Mouse (Mus musculus) forebrain, embryonic 13.5 days (tissue): ENCODE results near the gene Arhgap22. TPM values are rescaled to one million over a fixed set of nuclear protein-coding genes. Genes with fewer than 3 reads are reported as not detected.

Experiments
- ATAC-seq: fragments of 200-750 bp; cut with Nextera tagmentation; 2 replicates; pipeline ENCODE4 v1.8.0; 2017
- H3K27ac ChIP-seq: fragments of 300-500 bp; sonication (generic); 2 replicates; pipeline ENCODE4 v1.5.1; 2015; ENCODE audit warnings: inconsistent platforms, mild to moderate bottlenecking, moderate library complexity
- H3K27me3 ChIP-seq: fragments of 300-500 bp; sonication (generic); 2 replicates; pipeline ENCODE4 v1.6.1; 2015; ENCODE audit warnings: mild to moderate bottlenecking, inconsistent platforms
- H3K36me3 ChIP-seq: fragments of 300-500 bp; sonication (generic); 2 replicates; pipeline ENCODE4 v1.6.1; 2015; ENCODE audit warnings: mild to moderate bottlenecking, inconsistent platforms; ENCODE audit not compliant: poor library complexity, severe bottlenecking
- H3K4me1 ChIP-seq: fragments of 300-500 bp; sonication (generic); 2 replicates; pipeline ENCODE4 v1.6.1; 2015; ENCODE audit warnings: inconsistent platforms
- H3K4me2 ChIP-seq: fragments of 300-500 bp; sonication (generic); 2 replicates; pipeline ENCODE4 v1.6.1; 2015; ENCODE audit warnings: inconsistent platforms, mild to moderate bottlenecking, moderate library complexity
- H3K4me3 ChIP-seq: fragments of 300-500 bp; sonication (generic); 2 replicates; pipeline ENCODE4 v1.5.1; 2015; ENCODE audit warnings: mild to moderate bottlenecking, inconsistent platforms
- H3K9ac ChIP-seq: fragments of 300-500 bp; sonication (generic); 2 replicates; pipeline ENCODE4 v1.6.1; 2015; ENCODE audit warnings: mild to moderate bottlenecking, inconsistent platforms
- H3K9me3 ChIP-seq: fragments of 300-500 bp; sonication (generic); replicated peaks from 2 replicates; pipeline ENCODE4 v1.6.1; 2016; ENCODE audit warnings: inconsistent platforms
- WGBS: fragments of 180-500 bp; shearing (Covaris S2); methylation state at CpG from one replicate; pipeline ENCODE4 v1.1.7; 2015; 5-methylcytosine and 5-hydroxymethylcytosine counted together
- polyA plus RNA-seq: library from polyadenylated mRNA; unstranded; fragments of >200 nt; fragmentation: Nextera tagmentation; extraction: Ambion mirVana; gene quantifications from 2 replicates; pipeline ENCODE4 v1.2.1, GENCODE M21; 2015

Gene Arhgap22
- polyA plus RNA-seq, 1 experiment from 2014 or later = 1.1 TPM

GRCm38 (mm10) chr14:33194241-33194640, 19.6 kb upstream of the Arhgap22 start:
- Histone ChIP-seq H3K4me3 (no peak overlapping the region), H3K4me1 (no peaks in the 10 kb centered on the region), H3K9ac (no peak overlapping the region), H3K36me3 (no peaks in the 10 kb centered on the region), H3K27ac (no peak overlapping the region), H3K9me3 (no peaks in the 10 kb centered on the region), H3K27me3 (no peaks in the 10 kb centered on the region), H3K4me2 (no peak overlapping the region)
- WGBS = 92% methylated on average over 3 of the region's 3 CpGs
- ATAC-seq = no peak

- ATAC-seq = no peak
- 79% methylated on average over 4 of the region's 4 CpGs for WGBS
- Histone ChIP-seq H3K36me3 (no peaks in the 10 kb centered on the region), H3K27me3 (no peaks in the 10 kb centered on the region), H3K4me2 (no peak overlapping the region), H3K9me3 (no peaks in the 10 kb centered on the region), H3K4me1 (no peaks in the 10 kb centered on the region), H3K27ac (no peak overlapping the region), H3K4me3 (no peak overlapping the region), H3K9ac (no peak overlapping the region)
Measured at GRCm38 (mm10) chr14:33202161-33202560, 11.7 kb upstream of the Arhgap22 start.

DNA sequence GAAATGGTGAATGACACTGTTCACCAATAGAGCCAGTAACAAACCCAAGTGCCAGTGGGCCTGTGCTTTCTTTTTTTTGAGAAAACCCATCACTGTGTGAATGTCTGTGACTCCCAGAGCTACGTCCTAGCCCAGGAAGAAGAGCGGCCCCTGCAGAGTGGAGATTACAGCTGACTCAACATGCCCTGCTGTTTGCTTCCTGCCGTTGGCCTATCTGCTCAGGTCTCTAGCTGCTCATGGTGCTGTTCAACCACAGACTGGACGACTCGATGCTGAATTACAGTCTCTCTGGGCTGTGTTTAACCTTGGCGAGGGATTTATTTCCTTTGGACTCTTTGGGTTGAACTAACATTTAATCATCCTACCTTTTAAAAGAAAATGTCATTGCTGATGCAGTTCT, 10.9 kb upstream of the Arhgap22 start:
- H3K4me1 ChIP-seq = no peaks in the 10 kb centered on the region
- H3K9me3 ChIP-seq = no peaks in the 10 kb centered on the region
- ATAC-seq = no peak
- H3K27me3 ChIP-seq = no peaks in the 10 kb centered on the region
- no peak overlapping the region for H3K4me2 ChIP-seq
- 83% methylated on average over 6 of the region's 6 CpGs for WGBS
- no peak overlapping the region for H3K27ac ChIP-seq
- no peak overlapping the region for H3K4me3 ChIP-seq
- H3K9ac ChIP-seq = no peak overlapping the region
- no peaks in the 10 kb centered on the region for H3K36me3 ChIP-seq

DNA sequence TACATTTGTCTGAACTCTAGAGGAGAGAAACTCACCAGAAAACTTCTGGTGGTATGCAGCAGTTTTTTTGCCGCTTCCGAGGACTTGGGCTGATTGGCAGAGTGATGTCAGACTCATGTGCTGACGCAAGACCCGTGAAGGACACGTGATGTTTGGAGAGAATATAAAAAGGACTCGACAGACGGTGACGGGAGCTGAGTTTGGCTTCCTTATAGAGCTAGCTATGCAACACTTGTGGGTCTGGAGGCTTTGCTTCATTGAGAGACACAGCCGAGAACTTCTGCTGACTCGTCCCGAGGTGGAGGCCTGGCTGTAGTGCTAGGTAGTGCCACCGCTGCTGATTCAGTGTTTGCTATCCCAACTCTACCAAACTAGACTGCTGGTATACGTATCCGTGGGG, 10.0 kb upstream of the Arhgap22 start:
- WGBS = 87% methylated on average over 14 of the region's 14 CpGs

GRCm38 (mm10) chr14:33205280-33205965, 8.4 kb upstream of the Arhgap22 start:
- Histone ChIP-seq H3K9ac (no peak overlapping the region), H3K27me3 (no peaks in the 10 kb centered on the region), H3K9me3 (no peaks in the 10 kb centered on the region), H3K4me3 (peak overlapping the region; percentile 24), H3K4me2 (peak overlapping the region; percentile 51), H3K27ac (no peak overlapping the region), H3K4me1 (no peaks in the 10 kb centered on the region), H3K36me3 (no peaks in the 10 kb centered on the region)
- peak; percentile 59 for ATAC-seq
- WGBS = 36% methylated on average over 23 of the region's 24 CpGs

More for the DNA sequence above, 10.0 kb upstream of the Arhgap22 start:
- Histone ChIP-seq H3K9me3 (no peaks in the 10 kb centered on the region), H3K4me2 (no peak overlapping the region), H3K36me3 (no peaks in the 10 kb centered on the region), H3K9ac (no peak overlapping the region), H3K4me1 (no peaks in the 10 kb centered on the region), H3K27me3 (no peaks in the 10 kb centered on the region), H3K4me3 (no peak overlapping the region), H3K27ac (no peak overlapping the region)
- ATAC-seq = no peak

- H3K4me1 ChIP-seq = no peaks in the 10 kb centered on the region
- no peak overlapping the region for H3K9ac ChIP-seq
- no peak overlapping the region for H3K27ac ChIP-seq
- H3K36me3 ChIP-seq = no peaks in the 10 kb centered on the region
- no peak overlapping the region for H3K4me2 ChIP-seq
- H3K9me3 ChIP-seq = no peaks in the 10 kb centered on the region
- 7% methylated on average over 2 of the region's 2 CpGs for WGBS
- no peak for ATAC-seq
- H3K27me3 ChIP-seq = no peaks in the 10 kb centered on the region
- no peak overlapping the region for H3K4me3 ChIP-seq
Measured at GRCm38 (mm10) chr14:33207011-33207410, 6.8 kb upstream of the Arhgap22 start.

GRCm38 (mm10) chr14:33208331-33208730, 5.5 kb upstream of the Arhgap22 start:
- H3K4me2 ChIP-seq = no peak overlapping the region
- no peak overlapping the region for H3K9ac ChIP-seq
- H3K4me3 ChIP-seq = no peak overlapping the region
- no peak for ATAC-seq
- 38% methylated on average over 5 of the region's 5 CpGs for WGBS
- H3K27me3 ChIP-seq = no peaks in the 10 kb centered on the region
- H3K4me1 ChIP-seq = no peaks in the 10 kb centered on the region
- H3K9me3 ChIP-seq = no peaks in the 10 kb centered on the region
- no peak overlapping the region for H3K27ac ChIP-seq
- no peaks in the 10 kb centered on the region for H3K36me3 ChIP-seq

DNA sequence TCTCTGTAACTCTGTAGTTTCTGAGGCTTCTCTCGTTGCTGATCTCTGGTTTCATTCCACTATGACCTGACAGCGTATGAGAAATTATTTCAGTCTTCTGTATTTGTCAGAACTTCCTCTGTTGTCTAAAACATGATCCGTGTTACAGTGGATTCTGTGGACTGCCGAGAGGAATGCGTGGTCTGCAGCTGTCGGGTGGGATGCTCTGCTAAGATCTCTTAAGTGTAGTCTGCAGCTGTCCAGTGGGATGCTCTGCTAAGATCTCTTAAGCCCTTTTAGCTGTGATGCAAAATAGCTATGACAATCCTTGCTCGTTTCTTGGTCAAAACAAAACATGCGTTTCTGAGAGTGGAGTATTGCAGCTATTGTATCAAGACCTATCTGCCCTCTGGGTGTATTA, 3.0 kb upstream of the Arhgap22 start:
- Histone ChIP-seq H3K4me1 (peaks cover 3% of the 10 kb centered on the region; the same call in 1 of the 2 replicates), H3K36me3 (no peaks in the 10 kb centered on the region), H3K27me3 (peaks cover 9% of the 10 kb centered on the region; the same call in 1 of the 2 replicates), H3K27ac (no peak overlapping the region), H3K9me3 (no peaks in the 10 kb centered on the region), H3K4me2 (no peak overlapping the region), H3K4me3 (no peak overlapping the region), H3K9ac (no peak overlapping the region)
- 79% methylated on average over 8 of the region's 8 CpGs for WGBS
- no peak for ATAC-seq

- Histone ChIP-seq H3K4me1 (peaks cover 3% of the 10 kb centered on the region; the same call in 1 of the 2 replicates), H3K36me3 (no peaks in the 10 kb centered on the region), H3K9ac (no peak overlapping the region), H3K9me3 (no peaks in the 10 kb centered on the region), H3K4me2 (no peak overlapping the region), H3K27me3 (peaks cover 12% of the 10 kb centered on the region; the same call in 1 of the 2 replicates), H3K4me3 (no peak overlapping the region), H3K27ac (no peak overlapping the region)
- WGBS = 64% methylated on average over 5 of the region's 5 CpGs
- ATAC-seq = no peak
Measured at GRCm38 (mm10) chr14:33212271-33212957, 1.4 kb upstream of the Arhgap22 start.

- Histone ChIP-seq H3K27ac (no peak overlapping the region), H3K4me1 (peaks cover 3% of the 10 kb centered on the region; the same call in 1 of the 2 replicates), H3K27me3 (peaks cover 12% of the 10 kb centered on the region; the same call in 1 of the 2 replicates), H3K9ac (no peak overlapping the region), H3K36me3 (no peaks in the 10 kb centered on the region), H3K4me2 (no peak overlapping the region), H3K4me3 (no peak overlapping the region), H3K9me3 (no peaks in the 10 kb centered on the region)
- 88% methylated on average over 12 of the region's 12 CpGs for WGBS
- no peak for ATAC-seq
Measured at GRCm38 (mm10) chr14:33212958-33213309, 892 bp upstream of the Arhgap22 start.

GRCm38 (mm10) chr14:33214767-33215128, 922 bp downstream of the Arhgap22 start:
- Histone ChIP-seq H3K27me3 (peaks cover 12% of the 10 kb centered on the region; the same call in 1 of the 2 replicates), H3K4me1 (peaks cover 3% of the 10 kb centered on the region; the same call in 1 of the 2 replicates), H3K9ac (no peak overlapping the region), H3K9me3 (no peaks in the 10 kb centered on the region), H3K4me3 (no peak overlapping the region), H3K36me3 (no peaks in the 10 kb centered on the region), H3K27ac (no peak overlapping the region), H3K4me2 (no peak overlapping the region)
- no peak for ATAC-seq
- 18% methylated on average over 4 of the region's 4 CpGs for WGBS

- no peak overlapping the region for H3K27ac ChIP-seq
- H3K27me3 ChIP-seq = peaks cover 12% of the 10 kb centered on the region; the same call in 1 of the 2 replicates
- no peak for ATAC-seq
- no peaks in the 10 kb centered on the region for H3K9me3 ChIP-seq
- no peaks in the 10 kb centered on the region for H3K36me3 ChIP-seq
- no peak overlapping the region for H3K4me3 ChIP-seq
- no peak overlapping the region for H3K9ac ChIP-seq
- H3K4me2 ChIP-seq = no peak overlapping the region
- 76% methylated on average over 1 of the region's 1 CpGs for WGBS
- H3K4me1 ChIP-seq = peaks cover 3% of the 10 kb centered on the region; the same call in 1 of the 2 replicates
Measured at GRCm38 (mm10) chr14:33215163-33215562, 1.3 kb downstream of the Arhgap22 start.
